Mouse (Mus musculus): Measurements from ENCODE around the gene Tmpo.

Gene Tmpo

DNA sequence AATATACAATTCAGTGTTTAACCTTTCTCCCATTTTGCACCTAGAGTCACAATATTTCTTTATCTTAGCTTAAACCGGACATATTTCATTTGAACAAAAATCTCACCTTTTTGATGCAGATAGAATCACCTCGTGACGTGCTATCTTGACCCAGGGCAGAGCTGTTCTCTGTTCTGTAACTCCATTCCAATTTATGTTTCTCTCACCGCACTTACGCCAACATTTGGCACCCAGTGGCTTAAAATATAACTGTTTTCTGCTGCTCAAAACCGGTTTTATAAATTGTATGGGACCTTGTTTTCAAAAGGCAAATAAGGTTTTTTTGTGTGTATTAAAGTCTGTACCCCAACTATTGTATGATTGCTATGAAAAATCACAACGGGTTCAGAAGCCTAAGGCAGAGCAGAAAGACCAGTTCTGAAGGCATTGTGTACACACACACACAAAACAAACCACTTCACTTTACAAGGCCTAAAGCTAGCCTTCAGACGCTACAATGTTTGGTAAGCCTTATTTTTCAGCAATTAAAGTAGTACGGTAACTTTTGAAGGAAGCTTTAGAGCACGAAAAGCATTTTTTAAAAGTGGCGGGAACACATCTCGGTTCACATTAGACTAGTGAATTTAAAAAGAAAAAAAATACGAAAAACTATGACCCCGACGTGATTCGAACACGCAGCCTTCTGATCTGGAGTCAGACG is at the start of gene Tmpo:
TSS of gene Tmpo (minus strand) at position 555 of the 700 bp plus-strand sequence.
- TF ChIP-seq GATA4 (IDR thresholded peaks at IDR 0.05; ENCODE audit: insufficient replicate concordance, low read length) = no peak

DNA sequence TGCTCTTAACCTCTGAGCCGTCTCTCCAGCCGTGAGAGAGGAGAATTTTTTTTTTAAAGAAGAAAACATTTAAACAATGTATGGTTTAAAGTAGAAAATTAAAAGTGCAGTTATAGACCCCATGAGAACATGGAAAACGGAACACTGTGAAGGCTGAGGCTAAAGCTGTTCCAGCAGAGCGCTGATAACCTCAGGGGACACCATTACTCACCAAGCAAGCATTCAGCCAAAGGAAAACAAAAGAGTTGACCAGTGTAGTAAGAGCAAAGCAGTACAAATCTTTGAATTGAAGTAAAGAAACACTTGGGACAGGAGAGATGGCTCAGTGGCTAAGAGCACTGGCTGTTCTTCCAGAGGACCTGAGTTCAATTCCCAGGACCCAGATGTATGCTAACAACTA is 49.3 kb upstream of the Tmpo start:
- no peak for TF ChIP-seq GATA4 (IDR thresholded peaks at IDR 0.05; ENCODE audit: insufficient replicate concordance, low read length)

- no peak for TF ChIP-seq GATA4 (IDR thresholded peaks at IDR 0.05; ENCODE audit: insufficient replicate concordance, low read length)
Measured at GRCm38 (mm10) chr10:91229518-91229961, 48.4 kb upstream of the Tmpo start.

GRCm38 (mm10) chr10:91228924-91229517 is 47.9 kb upstream of the Tmpo start:
- no peak for TF ChIP-seq GATA4 (IDR thresholded peaks at IDR 0.05; ENCODE audit: insufficient replicate concordance, low read length)

GRCm38 (mm10) chr10:91227034-91227433 is 45.9 kb upstream of the Tmpo start:
- no peak for TF ChIP-seq GATA4 (IDR thresholded peaks at IDR 0.05; ENCODE audit: insufficient replicate concordance, low read length)

GRCm38 (mm10) chr10:91222398-91223236 is 41.5 kb upstream of the Tmpo start:
- TF ChIP-seq GATA4 (IDR thresholded peaks at IDR 0.05; ENCODE audit: insufficient replicate concordance, low read length) = no peak

- TF ChIP-seq GATA4 (IDR thresholded peaks at IDR 0.05; ENCODE audit: insufficient replicate concordance, low read length) = no peak
Measured at GRCm38 (mm10) chr10:91208899-91209667, 28.0 kb upstream of the Tmpo start.

DNA sequence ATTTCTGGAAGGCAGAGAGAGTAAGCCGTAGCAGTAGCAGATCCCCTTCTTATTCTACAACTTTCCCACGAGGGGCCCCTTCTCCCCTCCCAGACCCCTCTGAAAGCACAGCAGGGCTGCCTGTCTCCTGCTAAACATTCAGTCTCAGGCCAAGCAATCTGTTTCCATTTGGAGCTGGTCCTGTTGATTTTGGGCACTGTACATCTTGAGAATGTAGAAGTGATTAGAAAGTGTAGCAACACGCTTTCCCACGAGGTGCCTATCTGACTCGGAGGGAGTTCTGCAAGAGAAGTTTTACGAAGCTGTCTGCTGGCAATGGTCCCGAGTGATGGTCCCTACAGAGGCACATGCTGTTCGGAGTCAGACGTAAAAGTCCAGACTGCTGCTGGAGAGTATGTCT is 27.3 kb upstream of the Tmpo start:
- no peak for TF ChIP-seq GATA4 (IDR thresholded peaks at IDR 0.05; ENCODE audit: insufficient replicate concordance, low read length)

GRCm38 (mm10) chr10:91207275-91207674 is 26.2 kb upstream of the Tmpo start:
- no peak for TF ChIP-seq GATA4 (IDR thresholded peaks at IDR 0.05; ENCODE audit: insufficient replicate concordance, low read length)

- no peak for TF ChIP-seq GATA4 (IDR thresholded peaks at IDR 0.05; ENCODE audit: insufficient replicate concordance, low read length)
Measured at GRCm38 (mm10) chr10:91205632-91206031, 24.5 kb upstream of the Tmpo start.

DNA sequence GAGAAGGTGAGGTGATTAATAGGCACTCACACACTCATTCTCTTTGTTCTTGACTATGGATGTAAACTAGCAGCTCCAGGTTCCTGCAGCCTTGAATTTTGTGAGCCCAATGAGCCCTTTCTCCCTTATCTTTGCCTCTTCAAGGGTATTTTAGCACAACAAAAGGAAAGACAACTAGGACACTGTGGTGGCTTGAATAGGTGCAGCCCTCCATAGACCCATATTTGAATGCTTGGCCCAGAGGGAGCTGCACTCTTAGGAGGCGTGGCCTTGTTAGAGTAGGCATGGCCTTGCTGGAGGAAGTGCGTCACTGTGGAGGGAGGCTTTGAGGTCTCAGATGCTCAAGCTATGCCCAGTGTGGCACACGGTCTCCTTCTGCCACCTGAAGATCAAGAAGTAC is 19.5 kb upstream of the Tmpo start:
- no peak for TF ChIP-seq GATA4 (IDR thresholded peaks at IDR 0.05; ENCODE audit: insufficient replicate concordance, low read length)

GRCm38 (mm10) chr10:91199238-91199780 is 18.2 kb upstream of the Tmpo start:
- TF ChIP-seq GATA4 (IDR thresholded peaks at IDR 0.05; ENCODE audit: insufficient replicate concordance, low read length) = no peak

GRCm38 (mm10) chr10:91197704-91198103 is 16.6 kb upstream of the Tmpo start:
- no peak for TF ChIP-seq GATA4 (IDR thresholded peaks at IDR 0.05; ENCODE audit: insufficient replicate concordance, low read length)

GRCm38 (mm10) chr10:91196778-91197177 is 15.7 kb upstream of the Tmpo start:
- TF ChIP-seq GATA4 (IDR thresholded peaks at IDR 0.05; ENCODE audit: insufficient replicate concordance, low read length) = no peak

GRCm38 (mm10) chr10:91195680-91196079 is 14.6 kb upstream of the Tmpo start:
- no peak for TF ChIP-seq GATA4 (IDR thresholded peaks at IDR 0.05; ENCODE audit: insufficient replicate concordance, low read length)
